Mouse (Mus musculus) G1E (cell line): ENCODE measurements around the gene Rab5c. TPM values are rescaled to one million over a fixed set of nuclear protein-coding genes. Genes with fewer than 3 reads are reported as not detected.

Experiments
- ATAC-seq: 2 replicates; pipeline ENCODE4 v1.8.0; 2016; ENCODE audit warnings: mild to moderate bottlenecking; ENCODE audit not compliant: insufficient number of reproducible peaks, poor library complexity, low FRiP score, severe bottlenecking; ENCODE audit errors: extremely low read depth
- DNase-seq: peaks from one replicate; pipeline ENCODE4 v3.0.0; 2012; ENCODE audit warnings: low spot score
- H3K27me3 ChIP-seq: 2 replicates; pipeline ENCODE4 v1.6.1; 2012; ENCODE audit warnings: mild to moderate bottlenecking, low read length, inconsistent platforms; ENCODE audit not compliant: insufficient read depth
- H3K36me3 ChIP-seq: replicated peaks from 2 replicates; pipeline ENCODE3; 2012; ENCODE audit warnings: mild to moderate bottlenecking, inconsistent platforms
- H3K4me1 ChIP-seq: 2 replicates; pipeline ENCODE4 v1.6.1; 2012; ENCODE audit warnings: low read depth, low read length, inconsistent platforms, mixed read lengths; ENCODE audit not compliant: insufficient read depth
- H3K4me3 ChIP-seq: 2 replicates; pipeline ENCODE4 v1.5.1; 2012; ENCODE audit warnings: low read depth, mild to moderate bottlenecking, inconsistent platforms, low read length, moderate library complexity, mixed read lengths
- H3K9me3 ChIP-seq: replicated peaks from 2 replicates; pipeline ENCODE4 v1.6.1; 2012; ENCODE audit warnings: inconsistent platforms
- CTCF ChIP-seq: IDR thresholded peaks from 2 replicates; pipeline ENCODE4 v1.5.1; 2012; ENCODE audit warnings: low read depth, low read length, inconsistent platforms, mixed read lengths
- GATA1 ChIP-seq: IDR thresholded peaks from 2 replicates; pipeline ENCODE4 v1.6.1; 2012; ENCODE audit warnings: borderline replicate concordance, low read length, inconsistent platforms, mixed read lengths
- GATA2 ChIP-seq: IDR thresholded peaks from 2 replicates; pipeline ENCODE4 v1.6.1; 2012; ENCODE audit warnings: low read depth, low read length, inconsistent platforms, borderline replicate concordance
- POLR2AphosphoS5 ChIP-seq: IDR thresholded peaks from 2 replicates; pipeline ENCODE4 v1.6.1; 2012; ENCODE audit warnings: low read depth, low read length, inconsistent platforms; ENCODE audit not compliant: insufficient replicate concordance
- TAL1 ChIP-seq: conservative IDR thresholded peaks from 2 replicates; pipeline ENCODE4 v1.6.1; 2012; ENCODE audit warnings: low read depth, low read length, inconsistent platforms, mixed read lengths
- polyA plus RNA-seq: library from polyadenylated mRNA; stranded (reverse); fragments of >175 nt; gene quantifications from 2 replicates; pipeline ENCODE4 v1.2.3, GENCODE M21; 2012
- total RNA-seq, 2 experiments: library from RNA; stranded (forward) in 1 of 2; stranded (reverse) in 1 of 2; fragments of 200-1000 nt in 1 of 2; fragments of >200 nt in 1 of 2; fragmentation: Nextera tagmentation in 1 of 2; gene quantifications; 2 replicates each; pipeline ENCODE4 v1.2.3; 2014 to 2017

Gene Rab5c
- total and polyA plus RNA-seq, 3 experiments, result 153 to 362 (median 202) TPM

- Histone ChIP-seq H3K4me1 (peaks cover 67% of the 10 kb centered on the region), H3K4me3 (peak overlapping the region; percentile 97), H3K27me3 (no peaks in the 10 kb centered on the region), H3K36me3 (peaks cover 49% of the 10 kb centered on the region), H3K9me3 (no peaks in the 10 kb centered on the region)
- no peak for TF ChIP-seq GATA1
- TF ChIP-seq GATA2, result no peak
- TF ChIP-seq POLR2AphosphoS5, result no peak
- no peak for ATAC-seq
- DNase-seq, result peak; percentile 58
These were observed 1.9 kb downstream of the Rab5c start for GRCm38 (mm10) chr11:100735954-100736745.

DNA sequence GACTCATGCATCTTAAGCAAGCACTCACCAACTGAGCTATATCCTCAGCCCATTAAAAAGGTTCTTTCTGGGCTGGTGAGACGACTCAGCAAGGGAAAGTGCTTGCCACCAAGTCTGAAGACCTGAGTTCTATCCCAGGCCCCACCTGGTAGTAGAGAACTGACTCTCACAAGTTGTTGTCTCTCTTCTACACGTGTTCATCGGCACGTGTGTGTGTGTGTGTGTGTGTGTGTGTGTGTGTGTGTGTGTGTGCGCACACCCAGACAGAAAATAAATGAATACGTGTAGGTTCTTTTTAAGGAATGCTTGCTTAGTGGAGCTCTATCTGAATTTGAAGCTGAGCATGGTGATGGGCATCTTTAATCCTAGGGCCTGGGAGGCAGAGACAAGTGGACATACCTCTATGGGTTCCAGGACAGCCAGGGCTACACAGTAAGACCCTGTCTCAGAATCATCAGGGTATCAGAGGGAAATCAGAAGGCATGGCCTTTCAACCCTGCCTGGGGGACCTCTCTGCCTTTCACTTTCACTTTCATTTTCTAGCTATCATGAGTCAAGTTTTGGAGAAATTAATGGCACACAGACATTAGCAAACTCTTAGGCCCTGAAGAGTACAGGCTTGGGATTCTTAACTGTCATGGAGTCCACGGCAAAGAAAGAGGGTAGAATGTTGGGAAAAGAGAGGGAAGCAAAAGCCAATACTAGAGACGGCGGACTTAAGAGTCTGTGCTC is 2.7 kb downstream of the Rab5c start:
- Histone ChIP-seq H3K9me3 (no peaks in the 10 kb centered on the region), H3K4me1 (peaks cover 75% of the 10 kb centered on the region), H3K27me3 (no peaks in the 10 kb centered on the region), H3K4me3 (peak overlapping the region; percentile 97), H3K36me3 (peaks cover 57% of the 10 kb centered on the region)
- TF ChIP-seq CTCF (no peak), TAL1 (no peak), GATA2 (no peak), GATA1 (no peak), POLR2AphosphoS5 (no peak)
- ATAC-seq (no peak), DNase-seq (no peak)

- DNase-seq (no peak), ATAC-seq (no peak)
- no peak for TF ChIP-seq CTCF
- no peak for TF ChIP-seq POLR2AphosphoS5
- TF ChIP-seq GATA1, result no peak
- no peak for TF ChIP-seq GATA2
- no peak for TF ChIP-seq TAL1
- Histone ChIP-seq H3K4me1 (peaks cover 87% of the 10 kb centered on the region), H3K9me3 (no peaks in the 10 kb centered on the region), H3K27me3 (no peaks in the 10 kb centered on the region), H3K36me3 (peaks cover 84% of the 10 kb centered on the region), H3K4me3 (peak overlapping the region; percentile 52; the same call in 1 of the 2 replicates)
These were observed 7.4 kb downstream of the Rab5c start for GRCm38 (mm10) chr11:100730477-100731205.

DNA sequence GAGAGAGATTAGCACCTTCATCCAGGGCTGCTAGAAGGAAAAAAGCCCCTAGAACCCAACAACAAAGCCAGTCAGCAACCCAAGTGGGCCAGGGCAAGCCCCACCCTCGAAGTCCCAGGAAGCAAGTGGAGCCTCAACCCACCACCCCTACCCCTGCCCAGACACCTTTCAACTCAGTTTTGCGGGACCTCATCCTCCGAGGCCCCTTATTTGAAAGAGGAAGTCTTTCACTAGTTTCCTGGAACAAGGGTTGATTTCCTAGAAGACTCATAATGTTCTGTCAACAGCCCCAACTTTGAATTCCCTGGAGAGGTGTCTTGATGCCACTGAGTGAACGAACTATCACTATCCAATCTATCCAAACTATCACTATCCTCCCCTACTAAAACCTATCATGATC is 8.0 kb downstream of the Rab5c start:
- Histone ChIP-seq H3K4me1 (peaks cover 87% of the 10 kb centered on the region), H3K9me3 (no peaks in the 10 kb centered on the region), H3K4me3 (peak overlapping the region; percentile 60; the same call in 1 of the 2 replicates), H3K36me3 (peaks cover 83% of the 10 kb centered on the region), H3K27me3 (no peaks in the 10 kb centered on the region)
- no peak for ATAC-seq
- TF ChIP-seq TAL1, result no peak
- TF ChIP-seq CTCF, result no peak
- no peak for TF ChIP-seq GATA1
- no peak for TF ChIP-seq POLR2AphosphoS5
- TF ChIP-seq GATA2, result no peak
- DNase-seq, result peak; percentile 51

- peaks cover 88% of the 10 kb centered on the region for H3K4me1 ChIP-seq
- no peaks in the 10 kb centered on the region for H3K9me3 ChIP-seq
- H3K4me3 ChIP-seq, result no peak overlapping the region
- TF ChIP-seq CTCF, result no peak
- no peak for TF ChIP-seq POLR2AphosphoS5
- TF ChIP-seq GATA2, result no peak
- TF ChIP-seq GATA1, result no peak
- no peak for TF ChIP-seq TAL1
- ATAC-seq (no peak), DNase-seq (no peak)
- no peaks in the 10 kb centered on the region for H3K27me3 ChIP-seq
- H3K36me3 ChIP-seq, result peaks cover 82% of the 10 kb centered on the region
These were observed 9.4 kb downstream of the Rab5c start for GRCm38 (mm10) chr11:100728601-100729000.

- H3K9me3 ChIP-seq, result no peaks in the 10 kb centered on the region
- ATAC-seq, result no peak
- H3K36me3 ChIP-seq, result peaks cover 80% of the 10 kb centered on the region
- no peak overlapping the region for H3K4me3 ChIP-seq
- TF ChIP-seq CTCF (no peak), GATA2 (no peak), GATA1 (no peak), POLR2AphosphoS5 (no peak), TAL1 (no peak)
- H3K27me3 ChIP-seq, result no peaks in the 10 kb centered on the region
- no peak for DNase-seq
- H3K4me1 ChIP-seq, result peaks cover 89% of the 10 kb centered on the region
These were observed 10.8 kb downstream of the Rab5c start for GRCm38 (mm10) chr11:100727201-100727600.
